Mouse (Mus musculus): ENCODE data around the gene Syn3.

DNA sequence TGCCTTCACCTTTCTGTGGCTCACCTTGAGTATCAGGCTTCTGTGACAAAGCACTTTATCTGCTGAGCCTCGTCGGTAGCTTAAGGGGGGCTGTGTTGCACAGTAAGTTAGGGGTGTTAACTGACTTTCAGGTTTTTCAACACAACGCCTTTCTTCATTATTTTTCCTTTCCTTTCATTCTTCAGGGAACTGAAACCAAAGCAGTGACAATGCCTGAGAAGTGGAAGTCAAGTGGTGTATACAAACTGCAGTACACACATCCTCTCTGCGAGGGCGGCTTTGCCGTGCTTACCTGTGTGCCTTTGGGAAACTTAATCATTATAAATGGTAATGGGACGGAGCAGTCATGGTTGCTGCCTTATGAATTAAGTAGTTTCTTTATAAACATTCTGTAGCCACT is 468.0 kb downstream of the Syn3 start:
- TF ChIP-seq POLR2A (IDR thresholded peaks at IDR 0.05; ENCODE audit: low read depth, low read length), result no peak
- no peak for TF ChIP-seq CTCF (IDR thresholded peaks at IDR 0.05; ENCODE audit: extremely low read depth, insufficient read depth, insufficient read length, insufficient replicate concordance)
